Mouse (Mus musculus): ENCODE measurements around the gene Smu1. TPM values are rescaled to one million over a fixed set of nuclear protein-coding genes. Genes with fewer than 3 reads are reported as not detected.
A peak's percentile ranks its signal among the peaks of the same experiment; 100 is the strongest.

Gene Smu1
- polyA plus RNA-seq (2012; rRNA removed) (67.4 and 73.4 TPM in 2 replicates), polyA plus RNA-seq (2014; fragmentation: Nextera tagmentation; extraction: Ambion mirVana) (140 and 143 TPM in 2 replicates)

- WGBS: under 1% methylated on average over 40 of the region's 40 CpGs
- Histone ChIP-seq H3K4me2 (replicated peaks; ENCODE audit: low read depth, low read length, severe bottlenecking) (peak within 1 kb of the TSS; percentile 70), H3K9ac (ENCODE audit: low read depth, low read length, severe bottlenecking) (peak within 1 kb of the TSS; percentile 84), H3K4me1 (ENCODE audit: control insufficient read depth, insufficient read depth, low read length) (no peaks in the 10 kb centered on the region), H3K9me3 (ENCODE audit: control insufficient read depth, low read length) (no peaks in the 10 kb centered on the region), H3K4me3 (replicated peaks; ENCODE audit: low read length) (peak within 1 kb of the TSS; percentile 98), H3K27ac (replicated peaks; ENCODE audit: low read depth, low read length) (peak within 1 kb of the TSS; percentile 63; the same call in 1 of the 2 replicates), H3K36me3 (ENCODE audit: control insufficient read depth, insufficient read depth, low read length) (peaks cover 26% of the 10 kb centered on the region), H3K27me3 (ENCODE audit: control insufficient read depth, insufficient read depth, low read length) (no peaks in the 10 kb centered on the region)
- TF ChIP-seq POLR2A (IDR thresholded peaks at IDR 0.05; ENCODE audit: borderline replicate concordance, extremely low read depth, insufficient read depth, insufficient read length): peak; percentile 63; the same call in 1 of the 2 replicates
- ATAC-seq (ENCODE audit: low FRiP score, low read depth) (peak; percentile 98), DNase-seq (ENCODE audit: low spot score) (peak; percentile 96)
These were observed at the start of gene Smu1 for GRCm38 (mm10) chr4:40757780-40758420. TSS of gene Smu1 (minus strand) at chr4:40757923.

GRCm38 (mm10) chr4:40807382-40807781, 49.7 kb upstream of the Smu1 start:
- Histone ChIP-seq H3K27me3 (ENCODE audit: control insufficient read depth, insufficient read depth, low read length) (no peaks in the 10 kb centered on the region), H3K9ac (ENCODE audit: low read depth, low read length, severe bottlenecking) (no peak overlapping the region), H3K9me3 (ENCODE audit: control insufficient read depth, low read length) (no peaks in the 10 kb centered on the region), H3K4me1 (ENCODE audit: control insufficient read depth, insufficient read depth, low read length) (no peaks in the 10 kb centered on the region), H3K27ac (replicated peaks; ENCODE audit: low read depth, low read length) (no peak overlapping the region), H3K4me2 (replicated peaks; ENCODE audit: low read depth, low read length, severe bottlenecking) (no peak overlapping the region), H3K4me3 (replicated peaks; ENCODE audit: low read length) (no peak overlapping the region), H3K36me3 (ENCODE audit: control insufficient read depth, insufficient read depth, low read length) (peaks cover 63% of the 10 kb centered on the region)
- ATAC-seq (ENCODE audit: low FRiP score, low read depth) (no peak), DNase-seq (ENCODE audit: low spot score) (no peak)
- TF ChIP-seq POLR2A (IDR thresholded peaks at IDR 0.05; ENCODE audit: borderline replicate concordance, extremely low read depth, insufficient read depth, insufficient read length): no peak
- 87% methylated on average over 4 of the region's 4 CpGs for WGBS

- Histone ChIP-seq H3K4me1 (ENCODE audit: control insufficient read depth, insufficient read depth, low read length) (no peaks in the 10 kb centered on the region), H3K27ac (replicated peaks; ENCODE audit: low read depth, low read length) (no peak overlapping the region), H3K4me2 (replicated peaks; ENCODE audit: low read depth, low read length, severe bottlenecking) (no peak overlapping the region), H3K9ac (ENCODE audit: low read depth, low read length, severe bottlenecking) (no peak overlapping the region), H3K4me3 (replicated peaks; ENCODE audit: low read length) (no peak overlapping the region), H3K9me3 (ENCODE audit: control insufficient read depth, low read length) (no peaks in the 10 kb centered on the region), H3K27me3 (ENCODE audit: control insufficient read depth, insufficient read depth, low read length) (no peaks in the 10 kb centered on the region), H3K36me3 (ENCODE audit: control insufficient read depth, insufficient read depth, low read length) (peaks cover 49% of the 10 kb centered on the region)
- ATAC-seq (ENCODE audit: low FRiP score, low read depth) (no peak), DNase-seq (ENCODE audit: low spot score) (no peak)
- no peak for TF ChIP-seq POLR2A (IDR thresholded peaks at IDR 0.05; ENCODE audit: borderline replicate concordance, extremely low read depth, insufficient read depth, insufficient read length)
- 87% methylated on average over 8 of the region's 8 CpGs for WGBS
These were observed 47.7 kb upstream of the Smu1 start for GRCm38 (mm10) chr4:40805401-40805800.

- no peak for DNase-seq (ENCODE audit: low spot score)
- no peak overlapping the region for H3K4me2 ChIP-seq (replicated peaks; ENCODE audit: low read depth, low read length, severe bottlenecking)
- H3K36me3 ChIP-seq (ENCODE audit: control insufficient read depth, insufficient read depth, low read length): peaks cover 33% of the 10 kb centered on the region
- no peak overlapping the region for H3K27ac ChIP-seq (replicated peaks; ENCODE audit: low read depth, low read length)
- no peaks in the 10 kb centered on the region for H3K9me3 ChIP-seq (ENCODE audit: control insufficient read depth, low read length)
- no peaks in the 10 kb centered on the region for H3K4me1 ChIP-seq (ENCODE audit: control insufficient read depth, insufficient read depth, low read length)
- H3K27me3 ChIP-seq (ENCODE audit: control insufficient read depth, insufficient read depth, low read length): no peaks in the 10 kb centered on the region
- H3K4me3 ChIP-seq (replicated peaks; ENCODE audit: low read length): no peak overlapping the region
- WGBS: 92% methylated on average over 3 of the region's 3 CpGs
- H3K9ac ChIP-seq (ENCODE audit: low read depth, low read length, severe bottlenecking): no peak overlapping the region
- TF ChIP-seq POLR2A (IDR thresholded peaks at IDR 0.05; ENCODE audit: borderline replicate concordance, extremely low read depth, insufficient read depth, insufficient read length): no peak
- ATAC-seq (ENCODE audit: low FRiP score, low read depth): no peak
These were observed 45.1 kb upstream of the Smu1 start for GRCm38 (mm10) chr4:40802787-40803186.

GRCm38 (mm10) chr4:40801908-40802307, 44.2 kb upstream of the Smu1 start:
- no peak overlapping the region for H3K9ac ChIP-seq (ENCODE audit: low read depth, low read length, severe bottlenecking)
- ATAC-seq (ENCODE audit: low FRiP score, low read depth) (no peak), DNase-seq (ENCODE audit: low spot score) (no peak)
- H3K36me3 ChIP-seq (ENCODE audit: control insufficient read depth, insufficient read depth, low read length): peaks cover 24% of the 10 kb centered on the region
- no peaks in the 10 kb centered on the region for H3K27me3 ChIP-seq (ENCODE audit: control insufficient read depth, insufficient read depth, low read length)
- TF ChIP-seq POLR2A (IDR thresholded peaks at IDR 0.05; ENCODE audit: borderline replicate concordance, extremely low read depth, insufficient read depth, insufficient read length): no peak
- H3K4me1 ChIP-seq (ENCODE audit: control insufficient read depth, insufficient read depth, low read length): no peaks in the 10 kb centered on the region
- WGBS: 81% methylated on average over 4 of the region's 4 CpGs
- H3K4me3 ChIP-seq (replicated peaks; ENCODE audit: low read length): no peak overlapping the region
- no peaks in the 10 kb centered on the region for H3K9me3 ChIP-seq (ENCODE audit: control insufficient read depth, low read length)
- H3K27ac ChIP-seq (replicated peaks; ENCODE audit: low read depth, low read length): no peak overlapping the region
- H3K4me2 ChIP-seq (replicated peaks; ENCODE audit: low read depth, low read length, severe bottlenecking): no peak overlapping the region
